Mouse (Mus musculus) liver, embryonic 14.5 days (tissue): Measurements from ENCODE around the gene Sorcs2.

Experiments
- CTCF ChIP-seq: IDR thresholded peaks from 2 replicates; pipeline ENCODE4 v1.5.1; 2016; ENCODE audit warnings: antibody characterized with exemption, low read depth, control low read depth
- EP300 ChIP-seq: IDR thresholded peaks from 2 replicates; pipeline ENCODE4 v1.6.1; 2016; ENCODE audit warnings: antibody characterized with exemption, low read depth

- TF ChIP-seq CTCF, result no peak
- no peak for TF ChIP-seq EP300
Observed at GRCm38 (mm10) chr5:36373246-36373891, 24.6 kb downstream of the Sorcs2 start.
